In genomic region chr9:63585251-63585650, GRCm38 (mm10) we compare ENCODE assay signal across 24 mouse cellular contexts. TPM values are rescaled to one million over a fixed set of nuclear protein-coding genes. Genes with fewer than 3 reads are reported as not detected.
DNase-seq lines count a peak whose midpoint lies in the region; ATAC-seq and TF ChIP-seq lines count a peak whose summit lies in the region.
"Had no signal": no experiment of that assay in that cellular context is flagged by ENCODE, and none has a peak within 500 bp of the region (broad histone marks: within the 10 kb centered on the region; RNA-seq: fewer than 3 reads in every experiment).

No protein-coding gene starts in this region.

- no peak overlapping the region for H3K4me3 ChIP-seq in intestine, embryonic 16.5 days (ENCODE audit: low read length)
- no peak overlapping the region for H3K4me3 ChIP-seq in intestine, postnatal 0 days (ENCODE audit: low read depth, low read length)
- no peak overlapping the region for H3K4me3 ChIP-seq in midbrain, embryonic 11.5 days (ENCODE audit: low read depth, low read length)
- H3K4me3 ChIP-seq in midbrain, embryonic 13.5 days (replicated peaks) = no peak overlapping the region

- no peaks in the 10 kb centered on the region for H3K4me1 ChIP-seq in intestine, embryonic 16.5 days (ENCODE audit: control insufficient read depth, insufficient read depth, low read length)
- no peaks in the 10 kb centered on the region for H3K4me1 ChIP-seq in intestine, postnatal 0 days (replicated peaks; ENCODE audit: control insufficient read depth, insufficient read depth, low read length)
- H3K4me1 ChIP-seq in midbrain, embryonic 11.5 days (ENCODE audit: control insufficient read depth, insufficient read depth, low read length) = no peaks in the 10 kb centered on the region
- no peaks in the 10 kb centered on the region for H3K4me1 ChIP-seq in midbrain, embryonic 13.5 days (replicated peaks)

- H3K4me2 ChIP-seq in intestine, embryonic 16.5 days (ENCODE audit: low read depth, low read length) = no peak overlapping the region
- no peak overlapping the region for H3K4me2 ChIP-seq in intestine, postnatal 0 days (replicated peaks; ENCODE audit: low read depth)
- H3K4me2 ChIP-seq in midbrain, embryonic 11.5 days = no peak overlapping the region
- H3K4me2 ChIP-seq in midbrain, embryonic 13.5 days (replicated peaks) = no peak overlapping the region

- no peak overlapping the region for H3K27ac ChIP-seq in intestine, embryonic 16.5 days (ENCODE audit: low read length)
- no peak overlapping the region for H3K27ac ChIP-seq in intestine, postnatal 0 days (ENCODE audit: low read depth, low read length)
- no peak overlapping the region for H3K27ac ChIP-seq in midbrain, embryonic 11.5 days (ENCODE audit: low read depth, low read length)
- H3K27ac ChIP-seq in midbrain, embryonic 13.5 days = no peak overlapping the region

- ATAC-seq in intestine, embryonic 16.5 days = 0 out of 2 replicates have a peak, but pooled peaks have one; percentile 26
- ATAC-seq in intestine, postnatal 0 days = no peak
- no peak for ATAC-seq in midbrain, embryonic 11.5 days (ENCODE audit: low FRiP score)
- ATAC-seq in midbrain, embryonic 13.5 days = no peak
- ATAC-seq: activated CD4-positive, CD25-positive, alpha-beta regulatory T cell, adult 4 months; CD4-positive, CD25-positive, alpha-beta regulatory T cell, adult 4 months; Patski had no signal

- H3K9ac ChIP-seq in intestine, embryonic 16.5 days (ENCODE audit: low read depth, low read length) = no peak overlapping the region
- H3K9ac ChIP-seq in intestine, postnatal 0 days (ENCODE audit: low read depth, low read length) = no peak overlapping the region
- H3K9ac ChIP-seq in midbrain, embryonic 11.5 days (ENCODE audit: low read length) = no peak overlapping the region
- no peak overlapping the region for H3K9ac ChIP-seq in midbrain, embryonic 13.5 days (replicated peaks)

- no peak for TF ChIP-seq CTCF in intestine, postnatal 0 days (IDR thresholded peaks at IDR 0.05; ENCODE audit: low read depth)

- no peaks in the 10 kb centered on the region for H3K36me3 ChIP-seq in intestine, embryonic 16.5 days (ENCODE audit: control insufficient read depth, insufficient read depth, low read length)
- H3K36me3 ChIP-seq in intestine, postnatal 0 days (ENCODE audit: control insufficient read depth, insufficient read depth) = no peaks in the 10 kb centered on the region
- H3K36me3 ChIP-seq in midbrain, embryonic 11.5 days (ENCODE audit: control insufficient read depth, insufficient read depth, low read length) = no peaks in the 10 kb centered on the region
- H3K36me3 ChIP-seq in midbrain, embryonic 13.5 days = no peaks in the 10 kb centered on the region
- H3K36me3 ChIP-seq: G1E had no signal

- no peaks in the 10 kb centered on the region for H3K9me3 ChIP-seq in intestine, embryonic 16.5 days (ENCODE audit: control insufficient read depth, low read length)
- H3K9me3 ChIP-seq in intestine, postnatal 0 days (ENCODE audit: control insufficient read depth) = no peaks in the 10 kb centered on the region
- no peaks in the 10 kb centered on the region; the same call in 1 of the 2 replicates for H3K9me3 ChIP-seq in midbrain, embryonic 11.5 days (ENCODE audit: control insufficient read depth, low read length)
- H3K9me3 ChIP-seq in midbrain, embryonic 13.5 days = 0 out of 2 replicates have a peak, but pooled peaks cover 9% of the 10 kb centered on the region
- H3K9me3 ChIP-seq: G1E had no signal

- H3K27me3 ChIP-seq in intestine, embryonic 16.5 days (replicated peaks; ENCODE audit: control insufficient read depth, insufficient read depth, low read length) = no peaks in the 10 kb centered on the region
- H3K27me3 ChIP-seq in intestine, postnatal 0 days (replicated peaks; ENCODE audit: control insufficient read depth, insufficient read depth, low read length) = no peaks in the 10 kb centered on the region
- H3K27me3 ChIP-seq in midbrain, embryonic 11.5 days (ENCODE audit: control insufficient read depth, insufficient read depth, low read length) = no peaks in the 10 kb centered on the region
- H3K27me3 ChIP-seq in midbrain, embryonic 13.5 days = no peaks in the 10 kb centered on the region
- H3K27me3 ChIP-seq: CH12.LX, Patski had no signal

- WGBS in intestine, embryonic 16.5 days = 75% methylated on average over 6 of the region's 6 CpGs
- WGBS in intestine, postnatal 0 days = 66% methylated on average over 6 of the region's 6 CpGs
- WGBS in midbrain, embryonic 11.5 days = 91% methylated on average over 6 of the region's 6 CpGs
- 92% methylated on average over 6 of the region's 6 CpGs for WGBS in midbrain, embryonic 13.5 days

- peak; percentile 59 for DNase-seq in heart, adult 11 months
- no peak for DNase-seq in heart, postnatal 4 days
- DNase-seq in midbrain, embryonic 11.5 days (ENCODE audit: low spot score, missing footprints) = peak; percentile 57
- DNase-seq: adrenal gland, adult 2 months; adrenal gland, adult 8-10 months; adrenal gland, postnatal 10 days; adrenal gland, postnatal 14 days; adrenal gland, postnatal 25 days; adrenal gland, postnatal 36 days; B cell, adult 2 months; cerebellum, adult 11 months; cerebellum, adult 11-12 months; cerebellum, adult 18-20 months had no signal

RNA-seq across cellular contexts. Expression of gene Iqch, which starts 17.0 kb away (rescaled TPM):
- not detected for total RNA-seq in heart, postnatal 4 days (2021)
- polyA plus RNA-seq in intestine, embryonic 16.5 days (2015; fragmentation: Nextera tagmentation; extraction: Ambion mirVana) = 0.06 TPM in 1 of 2 replicates, not detected in the other
- polyA plus RNA-seq in intestine, postnatal 0 days (2015; fragmentation: Nextera tagmentation; extraction: Ambion mirVana) = 0.04 TPM in 1 of 2 replicates, not detected in the other
- polyA plus RNA-seq in midbrain, embryonic 11.5 days (2014; fragmentation: Nextera tagmentation; extraction: Ambion mirVana) = 0.10 TPM in 1 of 2 replicates, not detected in the other
- 0.15 TPM in 1 of 2 replicates, not detected in the other for polyA plus RNA-seq in midbrain, embryonic 13.5 days (2015; fragmentation: Nextera tagmentation; extraction: Ambion mirVana)
- total RNA-seq: adrenal gland, adult 18-20 months; adrenal gland, postnatal 36 days; MEL had no signal
- polyA plus RNA-seq: activated CD4-positive, CD25-positive, alpha-beta regulatory T cell, adult 4 months; adrenal gland, adult 2 months; C2C12; G1E had no signal

RNA-seq across cellular contexts. Expression of gene Aagab, which starts 17.2 kb away (rescaled TPM):
- 10 to 100 TPM; 18.7 to 22.7 TPM for total RNA-seq in heart, postnatal 4 days (2021)
- polyA plus RNA-seq in intestine, embryonic 16.5 days (2015; fragmentation: Nextera tagmentation; extraction: Ambion mirVana) = 27.8 and 28.1 TPM in 2 replicates
- polyA plus RNA-seq in intestine, postnatal 0 days (2015; fragmentation: Nextera tagmentation; extraction: Ambion mirVana) = 26.1 and 26.5 TPM in 2 replicates
- 57.5 and 57.7 TPM in 2 replicates for polyA plus RNA-seq in midbrain, embryonic 11.5 days (2014; fragmentation: Nextera tagmentation; extraction: Ambion mirVana)
- 60.0 and 65.9 TPM in 2 replicates for polyA plus RNA-seq in midbrain, embryonic 13.5 days (2015; fragmentation: Nextera tagmentation; extraction: Ambion mirVana)
